Mouse (Mus musculus): ENCODE measurements around the gene Mosmo. TPM values are rescaled to one million over a fixed set of nuclear protein-coding genes. Genes with fewer than 3 reads are reported as not detected.
"Not testable (repeated sequence)": the region's sequence is repeated elsewhere in the genome, so short reads cannot be mapped to it uniquely, and the experiment has no call there.

The Mosmo gene
- polyA plus RNA-seq, 1 experiment from 2014 or later: 16.1 TPM

DNA sequence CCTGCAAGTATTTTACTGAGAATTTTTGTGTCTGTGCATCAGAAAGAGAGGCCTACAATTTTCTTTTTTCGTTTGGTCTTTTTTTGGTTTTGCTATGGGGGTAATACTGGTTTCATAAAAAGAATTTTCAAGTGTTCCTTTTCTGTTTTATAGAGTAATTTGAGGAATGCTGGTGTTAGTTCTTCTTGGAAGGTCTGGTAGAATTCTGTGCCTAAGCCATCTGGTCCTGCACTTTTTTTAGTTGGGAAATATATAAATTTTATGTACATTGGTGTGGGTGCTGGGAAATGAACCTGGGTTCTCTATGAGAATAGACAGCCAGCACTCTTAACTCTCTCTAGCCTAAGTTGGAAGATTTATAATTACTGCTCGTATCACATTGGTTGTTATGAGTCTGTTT, 34.7 kb downstream of the Mosmo start:
- H3K4me2 ChIP-seq (replicated peaks): no peak overlapping the region
- no peak overlapping the region for H3K9ac ChIP-seq
- H3K4me1 ChIP-seq: peaks cover 10% of the 10 kb centered on the region; the same call in 1 of the 2 replicates
- H3K27me3 ChIP-seq: no peaks in the 10 kb centered on the region
- no peak overlapping the region for H3K4me3 ChIP-seq
- ATAC-seq (ENCODE audit: low FRiP score, low read depth): no peak
- no peak overlapping the region for H3K27ac ChIP-seq
- WGBS: 64% methylated on average over 2 of the region's 2 CpGs
- no peaks in the 10 kb centered on the region for H3K9me3 ChIP-seq
- H3K36me3 ChIP-seq: no peaks in the 10 kb centered on the region

GRCm38 (mm10) chr7:120713225-120713624, 35.8 kb downstream of the Mosmo start:
- no peaks in the 10 kb centered on the region for H3K9me3 ChIP-seq
- ATAC-seq (ENCODE audit: low FRiP score, low read depth): no peak
- 92% methylated on average over 2 of the region's 2 CpGs for WGBS

DNA sequence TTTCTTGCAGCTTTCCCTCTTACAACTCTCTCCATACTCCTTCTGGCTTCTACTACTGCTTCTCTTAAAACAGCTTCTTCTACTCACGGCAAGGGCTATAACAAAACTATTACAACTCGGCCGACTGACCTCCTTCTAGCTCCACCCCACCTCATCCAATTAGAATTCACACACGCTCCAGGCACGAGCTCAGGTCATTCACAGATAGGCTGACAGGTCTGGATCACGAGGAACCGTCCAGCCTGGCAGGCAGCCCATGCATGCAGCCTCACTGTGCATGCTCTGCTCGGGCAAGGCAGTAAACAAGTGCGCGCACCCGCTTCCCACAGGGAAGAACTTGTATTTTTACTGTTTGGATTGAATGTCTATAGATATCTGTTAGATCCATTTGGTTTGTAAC, 36.5 kb downstream of the Mosmo start:
- H3K27me3 ChIP-seq: not testable (repeated sequence)
- 84% methylated on average over 11 of the region's 11 CpGs for WGBS

More at GRCm38 (mm10) chr7:120713225-120713624, 35.8 kb downstream of the Mosmo start:
- no peak overlapping the region for H3K27ac ChIP-seq
- peaks cover 16% of the 10 kb centered on the region; the same call in 1 of the 2 replicates for H3K4me1 ChIP-seq
- H3K4me3 ChIP-seq: no peak overlapping the region
- H3K4me2 ChIP-seq (replicated peaks): no peak overlapping the region
- no peak overlapping the region for H3K9ac ChIP-seq
- H3K36me3 ChIP-seq: no peaks in the 10 kb centered on the region
- H3K27me3 ChIP-seq: no peaks in the 10 kb centered on the region

DNA sequence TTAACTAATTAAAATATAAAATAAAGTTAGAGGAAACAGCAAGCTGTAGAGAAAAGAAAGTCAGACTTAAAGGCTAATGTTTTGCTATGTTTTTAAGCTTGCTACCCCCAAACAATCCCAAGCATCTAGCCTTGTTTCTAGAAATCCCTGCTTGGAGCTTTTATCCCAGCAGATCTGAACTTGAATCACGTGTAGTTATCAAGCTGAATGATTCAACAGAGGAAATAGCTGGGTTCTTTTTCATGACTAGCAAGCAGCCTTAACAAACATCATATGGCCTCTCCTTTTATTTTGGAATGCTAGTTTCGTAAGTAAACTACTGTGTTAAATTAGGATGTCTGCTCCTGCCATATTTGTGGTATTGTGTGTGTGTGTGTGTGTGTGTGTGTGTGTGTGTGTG, 39.8 kb downstream of the Mosmo start:
- H3K27ac ChIP-seq: no peak overlapping the region
- WGBS: 27% methylated on average over 2 of the region's 2 CpGs
- no peak for ATAC-seq (ENCODE audit: low FRiP score, low read depth)
- no peak overlapping the region for H3K9ac ChIP-seq
- no peaks in the 10 kb centered on the region for H3K27me3 ChIP-seq
- H3K4me2 ChIP-seq (replicated peaks): no peak overlapping the region
- no peaks in the 10 kb centered on the region for H3K9me3 ChIP-seq
- no peaks in the 10 kb centered on the region; the same call in 1 of the 2 replicates for H3K36me3 ChIP-seq
- peaks cover 15% of the 10 kb centered on the region; the same call in 1 of the 2 replicates for H3K4me1 ChIP-seq
- no peak overlapping the region for H3K4me3 ChIP-seq

More for the DNA sequence above, 36.5 kb downstream of the Mosmo start:
- not testable (repeated sequence) for H3K9ac ChIP-seq; H3K9me3 ChIP-seq; H3K36me3 ChIP-seq; H3K27ac ChIP-seq; H3K4me3 ChIP-seq; ATAC-seq (ENCODE audit: low FRiP score, low read depth); H3K4me2 ChIP-seq (replicated peaks)
- peaks cover 17% of the 10 kb centered on the region; the same call in 1 of the 2 replicates for H3K4me1 ChIP-seq

- WGBS: 92% methylated on average over 5 of the region's 5 CpGs
- Histone ChIP-seq H3K4me2 (replicated peaks) (no peak overlapping the region), H3K27ac (no peak overlapping the region), H3K9ac (no peak overlapping the region), H3K4me1 (peaks cover 18% of the 10 kb centered on the region), H3K9me3 (no peaks in the 10 kb centered on the region), H3K4me3 (no peak overlapping the region), H3K27me3 (no peaks in the 10 kb centered on the region), H3K36me3 (peaks cover 2% of the 10 kb centered on the region; the same call in 1 of the 2 replicates)
- ATAC-seq (ENCODE audit: low FRiP score, low read depth): no peak
These were observed 43.6 kb downstream of the Mosmo start for GRCm38 (mm10) chr7:120721051-120721450.

- 93% methylated on average over 8 of the region's 8 CpGs for WGBS
- Histone ChIP-seq H3K27me3 (no peaks in the 10 kb centered on the region), H3K27ac (no peak overlapping the region), H3K9me3 (no peaks in the 10 kb centered on the region), H3K4me3 (no peak overlapping the region), H3K4me2 (replicated peaks) (no peak overlapping the region), H3K4me1 (peaks cover 14% of the 10 kb centered on the region), H3K9ac (no peak overlapping the region), H3K36me3 (peaks cover 6% of the 10 kb centered on the region; the same call in 1 of the 2 replicates)
- ATAC-seq (ENCODE audit: low FRiP score, low read depth): no peak
These were observed 44.0 kb downstream of the Mosmo start for GRCm38 (mm10) chr7:120721456-120721855.

DNA sequence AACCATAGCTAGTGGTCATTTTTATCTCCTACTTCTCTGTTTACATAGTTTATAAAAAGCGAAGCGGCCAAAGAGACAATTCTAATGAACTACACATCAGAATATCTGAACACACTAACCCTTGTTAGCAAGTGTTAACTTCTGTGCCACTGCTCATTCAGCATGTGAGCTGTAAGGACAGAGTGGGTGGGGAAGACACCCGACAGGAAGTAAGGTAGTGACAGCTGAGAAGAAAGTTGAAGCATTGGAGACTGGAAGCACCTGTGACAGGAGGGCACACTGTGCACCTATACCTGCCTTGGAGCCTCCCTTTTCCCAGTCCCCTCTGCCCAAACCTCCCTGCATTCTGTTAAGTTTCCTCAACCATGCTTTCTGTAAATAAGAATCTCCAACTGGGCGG, 44.6 kb downstream of the Mosmo start:
- Histone ChIP-seq H3K4me1 (peaks cover 12% of the 10 kb centered on the region), H3K27ac (no peak overlapping the region), H3K27me3 (no peaks in the 10 kb centered on the region), H3K4me2 (replicated peaks) (no peak overlapping the region), H3K9me3 (no peaks in the 10 kb centered on the region), H3K9ac (no peak overlapping the region), H3K4me3 (no peak overlapping the region), H3K36me3 (peaks cover 6% of the 10 kb centered on the region; the same call in 1 of the 2 replicates)
- WGBS: 91% methylated on average over 4 of the region's 4 CpGs
- ATAC-seq (ENCODE audit: low FRiP score, low read depth): no peak

GRCm38 (mm10) chr7:120722839-120723278, 45.4 kb downstream of the Mosmo start:
- Histone ChIP-seq H3K9ac (no peak overlapping the region), H3K27ac (no peak overlapping the region), H3K4me2 (replicated peaks) (no peak overlapping the region), H3K4me1 (peaks cover 10% of the 10 kb centered on the region), H3K9me3 (no peaks in the 10 kb centered on the region), H3K4me3 (no peak overlapping the region), H3K27me3 (no peaks in the 10 kb centered on the region), H3K36me3 (peaks cover 7% of the 10 kb centered on the region)
- ATAC-seq (ENCODE audit: low FRiP score, low read depth): no peak
- WGBS: 75% methylated on average over 8 of the region's 8 CpGs

- H3K27me3 ChIP-seq: no peaks in the 10 kb centered on the region
- peaks cover 5% of the 10 kb centered on the region for H3K4me1 ChIP-seq
- no peak for ATAC-seq (ENCODE audit: low FRiP score, low read depth)
- H3K9me3 ChIP-seq: no peaks in the 10 kb centered on the region
- H3K36me3 ChIP-seq: peaks cover 34% of the 10 kb centered on the region
- no peak overlapping the region for H3K27ac ChIP-seq
- no peak overlapping the region for H3K9ac ChIP-seq
- 87% methylated on average over 3 of the region's 3 CpGs for WGBS
- H3K4me2 ChIP-seq (replicated peaks): no peak overlapping the region
- no peak overlapping the region for H3K4me3 ChIP-seq
These were observed 50.2 kb downstream of the Mosmo start for GRCm38 (mm10) chr7:120727581-120727980.

DNA sequence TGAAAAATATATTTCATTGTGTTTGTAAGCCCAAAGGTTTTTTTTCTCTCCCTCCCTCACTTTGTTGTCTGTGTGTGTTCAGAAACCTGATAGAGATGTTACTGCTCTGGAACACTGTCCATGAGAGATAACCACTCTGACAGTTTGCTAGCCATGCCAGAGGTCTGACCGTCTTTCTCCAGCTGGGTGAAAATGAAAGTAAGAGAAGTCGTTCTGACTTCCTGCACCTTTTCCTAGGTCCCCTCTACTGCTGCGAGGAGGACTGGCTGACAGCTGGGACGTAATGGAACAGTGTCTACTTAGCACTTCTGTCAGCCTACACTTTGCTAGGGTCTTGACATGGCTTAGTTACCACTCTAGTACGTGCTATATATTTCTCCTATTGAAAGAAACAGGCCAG, 52.2 kb downstream of the Mosmo start:
- H3K4me1 ChIP-seq: no peaks in the 10 kb centered on the region
- H3K27me3 ChIP-seq: no peaks in the 10 kb centered on the region
- H3K9ac ChIP-seq: no peak overlapping the region
- 76% methylated on average over 5 of the region's 5 CpGs for WGBS
- no peaks in the 10 kb centered on the region for H3K9me3 ChIP-seq
- no peak for ATAC-seq (ENCODE audit: low FRiP score, low read depth)
- peaks cover 38% of the 10 kb centered on the region for H3K36me3 ChIP-seq
- no peak overlapping the region for H3K27ac ChIP-seq
- H3K4me2 ChIP-seq (replicated peaks): no peak overlapping the region
- H3K4me3 ChIP-seq: no peak overlapping the region

- Histone ChIP-seq H3K9ac (no peak overlapping the region), H3K4me1 (no peaks in the 10 kb centered on the region), H3K4me3 (no peak overlapping the region), H3K27ac (no peak overlapping the region), H3K9me3 (no peaks in the 10 kb centered on the region), H3K36me3 (peaks cover 35% of the 10 kb centered on the region), H3K4me2 (replicated peaks) (no peak overlapping the region), H3K27me3 (no peaks in the 10 kb centered on the region)
- no peak for ATAC-seq (ENCODE audit: low FRiP score, low read depth)
- 76% methylated on average over 7 of the region's 7 CpGs for WGBS
These were observed 55.5 kb downstream of the Mosmo start for GRCm38 (mm10) chr7:120732906-120733305.

- Histone ChIP-seq H3K4me2 (replicated peaks) (no peak within 1 kb of the TSS), H3K9ac (no peak within 1 kb of the TSS), H3K4me3 (no peak within 1 kb of the TSS), H3K9me3 (no peaks in the 10 kb centered on the region), H3K36me3 (peaks cover 8% of the 10 kb centered on the region), H3K4me1 (no peaks in the 10 kb centered on the region), H3K27ac (no peak within 1 kb of the TSS), H3K27me3 (no peaks in the 10 kb centered on the region)
- WGBS: 67% methylated on average over 6 of the region's 6 CpGs
- ATAC-seq (ENCODE audit: low FRiP score, low read depth): no peak
These were observed 61.6 kb downstream of the Mosmo start, which contains the start of gene Vwa3a for GRCm38 (mm10) chr7:120739018-120739417. Vwa3a (plus strand) TSS chr7:120739318.

DNA sequence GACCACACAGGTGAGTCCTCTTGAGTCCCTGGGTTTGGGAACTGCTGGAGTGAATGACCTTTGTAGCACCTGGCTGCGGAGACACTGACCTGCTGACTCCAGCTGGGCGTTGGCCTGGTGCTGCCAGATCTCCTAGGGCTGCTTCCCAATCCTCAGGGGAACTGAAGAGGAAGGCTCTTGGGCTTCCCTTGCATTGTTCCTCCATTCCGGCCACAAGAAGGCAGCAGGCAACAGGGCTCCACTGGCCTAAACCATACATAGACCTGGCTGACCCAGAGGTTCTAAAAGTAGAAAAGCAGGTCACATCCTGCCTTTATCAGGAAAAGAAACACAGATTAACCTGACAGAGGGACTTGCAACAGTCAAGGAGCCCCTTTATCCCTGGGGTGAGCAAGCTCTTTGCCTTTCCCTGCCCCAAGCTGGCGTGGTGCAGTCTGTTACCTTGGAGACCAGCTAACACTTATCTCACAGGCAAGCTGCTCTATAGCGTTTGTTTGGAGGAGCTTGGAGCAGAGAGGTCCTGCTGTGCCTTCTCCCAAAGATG, 62.2 kb downstream of the Mosmo start:
- Histone ChIP-seq H3K9me3 (no peaks in the 10 kb centered on the region), H3K4me3 (no peak overlapping the region), H3K27ac (no peak overlapping the region), H3K27me3 (no peaks in the 10 kb centered on the region), H3K4me1 (no peaks in the 10 kb centered on the region), H3K9ac (no peak overlapping the region), H3K4me2 (replicated peaks) (no peak overlapping the region), H3K36me3 (peaks cover 4% of the 10 kb centered on the region)
- ATAC-seq (ENCODE audit: low FRiP score, low read depth): no peak
- WGBS: 17% methylated on average over 5 of the region's 5 CpGs

Measured in limb, embryonic 13.5 days (tissue).